Mouse (Mus musculus) T-cell, adult 2 months (primary cell): ENCODE results near the gene Dap3.
"Not testable (repeated sequence)": the region's sequence is repeated elsewhere in the genome, so short reads cannot be mapped to it uniquely, and the experiment has no call there.

Experiments
- DNase-seq: peaks from one replicate; pipeline ENCODE4 v3.0.0; 2022; ENCODE audit warnings: low spot score

The Dap3 gene

GRCm38 (mm10) chr3:88912585-88912984 is 38.4 kb downstream of the Dap3 start:
- DNase-seq = no peak

- no peak for DNase-seq
These were observed 44.4 kb downstream of the Dap3 start for GRCm38 (mm10) chr3:88906393-88907159.

- no peak for DNase-seq
These were observed 45.2 kb downstream of the Dap3 start for GRCm38 (mm10) chr3:88905741-88906140.

GRCm38 (mm10) chr3:88905209-88905608 is 45.8 kb downstream of the Dap3 start:
- no peak for DNase-seq

- DNase-seq = no peak
These were observed 46.2 kb downstream of the Dap3 start for GRCm38 (mm10) chr3:88904803-88905202.

- not testable (repeated sequence) for DNase-seq
These were observed 58.0 kb downstream of the Dap3 start for GRCm38 (mm10) chr3:88893011-88893410.

- DNase-seq = not testable (repeated sequence)
These were observed 68.4 kb downstream of the Dap3 start for GRCm38 (mm10) chr3:88882536-88882935.
